Mouse (Mus musculus): ENCODE measurements around the gene Mllt3. TPM values are rescaled to one million over a fixed set of nuclear protein-coding genes. Genes with fewer than 3 reads are reported as not detected.

The Mllt3 gene
- polyA plus RNA-seq, 1 experiment from 2014 or later, result 73.6 TPM

DNA sequence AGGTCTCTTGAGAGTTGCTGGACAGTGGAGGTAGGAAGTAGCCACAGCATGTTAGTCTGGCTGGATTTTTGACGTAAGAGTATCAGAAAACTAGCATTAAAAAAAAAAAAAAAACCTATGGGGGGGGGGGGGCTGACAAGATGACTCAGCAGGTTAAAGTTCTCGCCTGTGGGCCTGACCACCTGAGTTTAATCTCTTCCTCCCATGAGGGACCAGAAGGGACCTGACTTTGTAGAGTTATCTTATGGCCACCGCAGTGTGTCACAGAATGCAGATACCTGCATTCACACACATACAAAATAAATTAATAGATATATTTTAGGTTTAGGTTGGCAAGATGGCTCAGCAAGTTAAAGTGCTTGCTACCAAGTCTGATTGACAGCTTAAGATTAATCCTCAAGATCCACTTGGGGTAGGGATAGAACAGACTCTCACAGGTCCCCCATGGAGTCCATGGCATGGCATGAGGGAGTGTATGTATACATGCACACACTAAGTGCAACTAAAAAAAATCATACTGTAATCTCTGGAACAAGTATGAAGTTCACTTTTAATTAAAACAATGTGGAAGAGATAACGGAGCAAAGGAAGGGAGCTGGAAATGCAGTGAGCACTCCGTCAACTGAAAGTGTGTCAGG is 203.6 kb downstream of the Mllt3 start:
- Histone ChIP-seq H3K27me3 (no peaks in the 10 kb centered on the region), H3K9me3 (no peaks in the 10 kb centered on the region), H3K4me1 (replicated peaks) (peaks cover 22% of the 10 kb centered on the region), H3K4me2 (no peak overlapping the region), H3K4me3 (no peak overlapping the region), H3K36me3 (no peaks in the 10 kb centered on the region), H3K27ac (replicated peaks) (no peak overlapping the region), H3K9ac (no peak overlapping the region)
- ATAC-seq (ENCODE audit: low read depth), result no peak
- WGBS, result 90% methylated on average over 5 of the region's 5 CpGs

DNA sequence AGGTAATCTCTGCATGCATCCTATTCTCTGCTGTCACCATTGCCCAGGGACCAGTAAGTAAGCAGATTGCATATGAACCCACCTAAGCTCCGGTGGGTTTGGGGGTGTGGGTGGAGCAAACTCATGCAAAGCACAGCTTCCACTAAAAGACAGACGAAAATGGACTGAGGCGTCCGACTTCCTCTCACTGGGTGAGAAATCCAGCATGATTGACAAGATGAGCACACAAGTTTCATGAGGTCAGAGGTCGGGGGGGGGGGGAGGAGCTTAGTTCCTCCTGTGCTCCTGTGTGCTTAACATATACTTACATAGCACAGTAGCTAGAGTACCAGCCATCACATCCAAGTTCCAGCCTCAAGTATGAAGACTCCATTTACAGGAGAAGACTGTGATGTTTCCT is 206.8 kb downstream of the Mllt3 start:
- ATAC-seq (ENCODE audit: low read depth), result no peak
- no peak overlapping the region for H3K27ac ChIP-seq (replicated peaks)
- 84% methylated on average over 5 of the region's 5 CpGs for WGBS
- no peak overlapping the region for H3K9ac ChIP-seq
- H3K4me1 ChIP-seq (replicated peaks), result no peaks in the 10 kb centered on the region
- no peaks in the 10 kb centered on the region for H3K9me3 ChIP-seq
- H3K4me3 ChIP-seq, result no peak overlapping the region
- no peak overlapping the region for H3K4me2 ChIP-seq
- 0 out of 2 replicates have a peak, but pooled peaks cover 5% of the 10 kb centered on the region for H3K36me3 ChIP-seq
- no peaks in the 10 kb centered on the region for H3K27me3 ChIP-seq

DNA sequence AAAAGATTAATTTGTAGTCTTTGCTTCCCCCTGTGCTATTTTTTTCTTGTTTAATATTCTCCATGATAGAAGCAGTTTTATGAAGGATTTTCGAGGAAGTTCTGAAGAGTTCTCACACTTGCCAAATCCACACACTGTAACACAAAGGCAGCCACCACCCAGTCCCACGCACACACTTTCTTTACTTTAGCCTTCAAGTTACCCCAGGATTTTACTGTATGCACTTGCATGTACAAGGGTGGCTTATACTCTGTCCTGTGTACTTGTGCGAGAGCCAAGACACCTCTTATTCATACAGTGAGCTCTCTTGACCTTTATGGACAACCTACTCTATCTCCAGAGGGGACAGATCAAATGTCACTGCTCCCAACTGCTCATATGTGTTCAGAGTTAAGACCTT is 209.5 kb downstream of the Mllt3 start:
- ATAC-seq (ENCODE audit: low read depth), result no peak
- no peaks in the 10 kb centered on the region for H3K9me3 ChIP-seq
- no peaks in the 10 kb centered on the region for H3K27me3 ChIP-seq
- peaks cover 9% of the 10 kb centered on the region for H3K4me1 ChIP-seq (replicated peaks)
- H3K9ac ChIP-seq, result no peak overlapping the region
- H3K4me3 ChIP-seq, result no peak overlapping the region
- H3K36me3 ChIP-seq, result 0 out of 2 replicates have a peak, but pooled peaks cover 5% of the 10 kb centered on the region
- no peak overlapping the region for H3K4me2 ChIP-seq
- H3K27ac ChIP-seq (replicated peaks), result no peak overlapping the region
- 81% methylated on average over 3 of the region's 3 CpGs for WGBS

DNA sequence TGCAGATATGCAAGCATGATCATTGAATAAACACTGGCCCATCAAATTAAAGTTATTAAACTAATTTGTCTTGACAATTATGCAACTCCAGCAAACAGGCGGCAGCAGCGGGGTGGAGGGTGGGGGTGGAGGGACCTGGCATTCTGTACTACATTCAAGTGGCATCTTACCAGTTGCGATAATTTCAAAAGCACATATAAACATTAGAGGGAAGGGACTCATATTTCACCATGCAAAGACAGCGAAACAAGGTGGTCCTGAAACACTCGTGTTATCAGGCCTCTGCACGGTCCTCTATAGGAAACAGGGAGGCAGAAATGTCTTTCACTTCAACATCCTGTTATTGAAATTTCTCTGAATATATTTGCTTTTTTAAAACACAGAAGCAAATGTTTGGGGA is 210.0 kb downstream of the Mllt3 start:
- no peak overlapping the region for H3K27ac ChIP-seq (replicated peaks)
- H3K9me3 ChIP-seq, result no peaks in the 10 kb centered on the region
- no peak for ATAC-seq (ENCODE audit: low read depth)
- H3K9ac ChIP-seq, result no peak overlapping the region
- H3K36me3 ChIP-seq, result 0 out of 2 replicates have a peak, but pooled peaks cover 5% of the 10 kb centered on the region
- H3K4me3 ChIP-seq, result no peak overlapping the region
- H3K4me1 ChIP-seq (replicated peaks), result peaks cover 14% of the 10 kb centered on the region
- WGBS, result 79% methylated on average over 6 of the region's 6 CpGs
- H3K4me2 ChIP-seq, result no peak overlapping the region
- H3K27me3 ChIP-seq, result no peaks in the 10 kb centered on the region

DNA sequence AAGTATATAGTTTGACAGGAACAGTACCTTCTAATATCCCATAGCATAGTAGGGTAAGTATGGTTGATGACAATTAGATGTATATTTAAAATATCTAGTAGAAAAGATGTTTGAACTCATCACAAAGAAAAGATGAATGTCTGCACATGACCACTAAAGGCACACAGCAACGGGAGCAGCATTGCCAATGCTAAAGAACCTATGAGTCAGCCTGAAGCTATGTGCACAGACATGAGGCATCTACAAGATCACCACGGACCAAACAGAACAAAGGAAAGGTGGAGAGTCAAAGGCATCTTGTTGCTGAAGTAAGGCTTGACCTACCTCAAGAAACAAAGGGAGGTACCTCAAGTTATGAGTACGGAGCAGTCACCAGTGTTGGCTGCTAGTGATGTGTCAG is 212.3 kb downstream of the Mllt3 start:
- WGBS, result 88% methylated on average over 3 of the region's 3 CpGs
- Histone ChIP-seq H3K4me2 (no peak overlapping the region), H3K4me3 (no peak overlapping the region), H3K4me1 (replicated peaks) (peaks cover 14% of the 10 kb centered on the region), H3K27me3 (no peaks in the 10 kb centered on the region), H3K36me3 (0 out of 2 replicates have a peak, but pooled peaks cover 5% of the 10 kb centered on the region), H3K9ac (no peak overlapping the region), H3K9me3 (no peaks in the 10 kb centered on the region), H3K27ac (replicated peaks) (no peak overlapping the region)
- no peak for ATAC-seq (ENCODE audit: low read depth)

DNA sequence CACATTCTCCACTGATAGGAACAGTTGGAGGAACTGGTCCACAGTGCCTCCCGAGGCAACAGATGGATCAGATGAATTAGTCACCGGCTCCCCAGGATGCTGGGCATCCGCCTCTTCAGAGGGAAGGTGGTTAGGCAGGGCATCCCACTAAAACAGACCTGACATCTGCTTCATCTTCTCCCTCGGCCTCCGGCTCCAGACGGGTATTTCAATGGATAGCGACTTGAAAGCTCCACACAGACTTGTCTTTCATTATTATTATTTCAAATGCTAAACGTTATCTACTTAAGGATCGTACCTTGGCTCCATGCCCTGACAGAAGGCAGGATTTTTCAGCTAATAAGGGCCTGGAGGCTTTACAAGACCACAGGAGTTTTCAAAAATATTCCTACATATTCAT is 214.0 kb downstream of the Mllt3 start:
- Histone ChIP-seq H3K27me3 (no peaks in the 10 kb centered on the region), H3K4me1 (replicated peaks) (peaks cover 14% of the 10 kb centered on the region), H3K9me3 (no peaks in the 10 kb centered on the region), H3K4me2 (no peak overlapping the region), H3K36me3 (0 out of 2 replicates have a peak, but pooled peaks cover 5% of the 10 kb centered on the region), H3K27ac (replicated peaks) (0 out of 2 replicates have a peak overlapping the region, but pooled peaks have one; percentile 28), H3K4me3 (no peak overlapping the region), H3K9ac (no peak overlapping the region)
- no peak for ATAC-seq (ENCODE audit: low read depth)
- WGBS, result 45% methylated on average over 9 of the region's 9 CpGs

DNA sequence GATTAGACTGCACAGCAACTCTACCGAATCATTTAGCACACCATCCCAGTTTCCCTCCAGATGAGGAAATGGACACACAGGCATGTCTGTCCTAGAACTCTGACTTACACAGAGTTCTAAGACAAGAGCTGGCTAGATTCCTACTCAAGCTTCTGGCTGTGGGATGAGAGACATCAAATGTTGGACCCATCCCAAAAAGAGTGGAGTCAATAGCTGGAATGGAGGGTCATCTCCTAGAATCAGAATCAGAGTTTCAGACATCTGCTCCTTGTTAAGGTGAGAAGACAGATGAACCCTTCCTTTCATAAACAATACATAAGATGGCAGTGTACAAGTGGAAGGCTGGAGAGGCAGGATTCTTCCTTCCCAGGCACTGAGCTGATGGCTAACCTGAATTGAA is 214.9 kb downstream of the Mllt3 start:
- ATAC-seq (ENCODE audit: low read depth), result no peak
- WGBS, result 86% methylated on average over 1 of the region's 1 CpGs
- Histone ChIP-seq H3K9me3 (no peaks in the 10 kb centered on the region), H3K27ac (replicated peaks) (no peak overlapping the region), H3K4me3 (no peak overlapping the region), H3K4me1 (replicated peaks) (peaks cover 14% of the 10 kb centered on the region), H3K27me3 (no peaks in the 10 kb centered on the region), H3K9ac (no peak overlapping the region), H3K36me3 (0 out of 2 replicates have a peak, but pooled peaks cover 5% of the 10 kb centered on the region), H3K4me2 (no peak overlapping the region)

DNA sequence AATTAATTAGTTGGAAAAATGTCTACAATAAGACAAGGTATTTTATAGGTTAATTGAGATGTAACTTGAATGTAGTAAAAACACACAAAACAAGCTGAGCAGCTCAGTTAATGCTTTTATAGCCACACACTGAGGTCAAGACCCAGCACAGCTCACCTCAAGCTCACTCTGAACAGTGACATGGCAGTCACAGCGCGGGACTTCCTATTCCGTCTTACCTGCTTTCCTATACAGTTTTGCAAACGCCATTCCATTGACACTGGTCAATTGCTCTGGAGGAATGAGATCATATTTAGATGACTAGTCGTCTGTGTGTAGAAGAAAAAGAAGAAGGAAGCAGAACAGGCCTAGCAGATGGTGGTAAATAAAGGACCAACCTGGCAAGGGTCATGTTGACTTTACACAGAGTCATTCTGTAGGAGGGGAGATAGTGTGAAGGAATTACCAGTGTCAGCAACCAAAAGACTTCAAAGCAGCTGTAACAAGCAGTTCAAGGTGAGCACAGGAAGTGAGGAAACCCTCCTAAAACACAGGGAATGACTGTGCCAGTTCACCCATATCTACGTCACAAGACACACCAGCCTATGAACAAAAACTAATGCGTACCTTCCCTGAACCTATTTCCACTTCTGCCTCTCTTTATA is 217.6 kb downstream of the Mllt3 start:
- 86% methylated on average over 7 of the region's 7 CpGs for WGBS
- H3K4me3 ChIP-seq, result no peak overlapping the region
- H3K36me3 ChIP-seq, result no peaks in the 10 kb centered on the region
- no peak for ATAC-seq (ENCODE audit: low read depth)
- H3K9ac ChIP-seq, result no peak overlapping the region
- H3K4me2 ChIP-seq, result no peak overlapping the region
- no peaks in the 10 kb centered on the region for H3K9me3 ChIP-seq
- peaks cover 14% of the 10 kb centered on the region for H3K4me1 ChIP-seq (replicated peaks)
- no peaks in the 10 kb centered on the region for H3K27me3 ChIP-seq
- H3K27ac ChIP-seq (replicated peaks), result no peak overlapping the region

DNA sequence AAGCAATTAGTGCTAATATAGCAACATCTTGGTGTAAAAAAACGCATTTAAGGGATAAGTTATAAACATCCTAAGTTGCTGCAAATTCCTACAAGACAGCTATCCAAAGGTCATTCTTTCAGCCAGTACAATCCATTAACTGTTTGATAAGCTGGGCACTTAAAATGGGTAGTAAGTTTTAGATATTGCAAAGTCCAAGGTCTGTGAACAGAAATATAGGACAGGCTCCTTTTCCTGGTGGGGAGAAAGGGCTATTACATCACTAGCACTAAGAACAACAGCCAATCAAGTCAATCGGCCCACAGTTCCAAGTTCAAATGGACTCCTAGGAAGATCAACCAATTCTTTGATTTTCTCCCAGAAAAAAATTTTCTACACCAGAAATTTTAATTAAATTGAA is 221.3 kb downstream of the Mllt3 start:
- no peak overlapping the region for H3K27ac ChIP-seq (replicated peaks)
- peaks cover 3% of the 10 kb centered on the region for H3K4me1 ChIP-seq (replicated peaks)
- no peak overlapping the region for H3K9ac ChIP-seq
- no peak overlapping the region for H3K4me2 ChIP-seq
- H3K27me3 ChIP-seq, result no peaks in the 10 kb centered on the region
- no peak for ATAC-seq (ENCODE audit: low read depth)
- WGBS, result 88% methylated on average over 2 of the region's 2 CpGs
- H3K4me3 ChIP-seq, result no peak overlapping the region
- H3K36me3 ChIP-seq, result no peaks in the 10 kb centered on the region
- no peaks in the 10 kb centered on the region for H3K9me3 ChIP-seq

DNA sequence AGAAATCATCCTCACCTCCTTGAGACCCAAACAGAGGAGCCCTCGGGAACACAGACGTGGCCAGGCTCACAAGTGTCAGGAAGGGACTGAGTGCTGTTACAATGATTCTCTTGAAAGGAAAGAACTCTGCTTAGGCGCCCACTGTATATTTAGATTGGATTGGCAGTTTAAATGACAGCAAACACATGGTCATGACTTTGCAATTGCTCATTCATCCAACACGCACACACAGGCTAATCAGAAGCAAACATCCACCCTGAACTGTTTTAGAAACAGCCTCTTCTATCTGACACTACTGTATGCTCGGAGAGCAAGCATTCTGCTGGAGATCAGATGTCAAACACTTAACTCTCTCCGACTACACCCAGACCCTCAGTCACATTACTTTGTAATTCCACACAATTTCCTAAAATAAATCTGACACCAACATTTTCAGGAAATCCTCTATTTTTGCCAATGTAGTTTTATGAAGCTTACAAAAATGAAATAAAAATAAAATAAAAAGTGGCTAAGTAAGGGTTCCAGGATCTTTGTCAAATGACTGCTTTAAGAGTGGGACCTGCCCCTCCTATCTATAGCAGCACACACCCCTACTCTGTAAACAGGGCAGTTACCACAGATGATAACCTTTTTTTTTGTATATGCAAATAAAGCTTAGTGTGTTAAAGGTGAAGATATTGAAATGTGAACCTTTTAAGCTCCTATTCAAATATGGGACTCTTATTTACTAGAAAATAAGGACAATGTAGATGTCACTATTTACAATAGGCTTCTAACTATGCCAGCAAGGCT is 226.8 kb downstream of the Mllt3 start:
- H3K27me3 ChIP-seq, result no peaks in the 10 kb centered on the region
- 7% methylated on average over 6 of the region's 6 CpGs for WGBS
- H3K27ac ChIP-seq (replicated peaks), result no peak overlapping the region
- no peak overlapping the region for H3K9ac ChIP-seq
- H3K9me3 ChIP-seq, result no peaks in the 10 kb centered on the region
- no peak overlapping the region for H3K4me3 ChIP-seq
- H3K4me1 ChIP-seq (replicated peaks), result peaks cover 46% of the 10 kb centered on the region
- no peaks in the 10 kb centered on the region for H3K36me3 ChIP-seq
- ATAC-seq (ENCODE audit: low read depth), result no peak
- H3K4me2 ChIP-seq, result no peak overlapping the region

DNA sequence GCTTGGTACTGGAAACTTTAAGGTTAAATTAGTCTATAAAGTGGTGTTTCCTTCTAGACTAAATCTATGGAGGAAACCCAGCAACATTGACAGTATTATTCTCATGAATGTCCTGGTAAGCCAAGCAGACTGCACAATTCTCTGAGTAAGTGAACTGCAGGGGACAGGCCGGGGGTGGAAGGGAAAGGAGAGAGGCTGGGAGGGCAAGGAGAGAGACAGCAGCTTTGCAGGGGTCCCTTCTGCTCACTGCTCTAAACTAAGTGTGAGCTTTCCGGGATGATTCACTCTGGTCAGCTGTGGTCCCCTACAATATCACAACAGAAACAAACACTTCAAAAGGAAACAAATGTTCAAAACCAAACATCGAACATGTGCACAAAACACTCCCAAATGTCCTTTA is 228.6 kb downstream of the Mllt3 start:
- Histone ChIP-seq H3K27ac (replicated peaks) (no peak overlapping the region), H3K9me3 (no peaks in the 10 kb centered on the region), H3K4me2 (no peak overlapping the region), H3K4me1 (replicated peaks) (peaks cover 57% of the 10 kb centered on the region), H3K9ac (no peak overlapping the region), H3K27me3 (no peaks in the 10 kb centered on the region), H3K4me3 (no peak overlapping the region), H3K36me3 (no peaks in the 10 kb centered on the region)
- 15% methylated on average over 3 of the region's 3 CpGs for WGBS
- ATAC-seq (ENCODE audit: low read depth), result no peak

DNA sequence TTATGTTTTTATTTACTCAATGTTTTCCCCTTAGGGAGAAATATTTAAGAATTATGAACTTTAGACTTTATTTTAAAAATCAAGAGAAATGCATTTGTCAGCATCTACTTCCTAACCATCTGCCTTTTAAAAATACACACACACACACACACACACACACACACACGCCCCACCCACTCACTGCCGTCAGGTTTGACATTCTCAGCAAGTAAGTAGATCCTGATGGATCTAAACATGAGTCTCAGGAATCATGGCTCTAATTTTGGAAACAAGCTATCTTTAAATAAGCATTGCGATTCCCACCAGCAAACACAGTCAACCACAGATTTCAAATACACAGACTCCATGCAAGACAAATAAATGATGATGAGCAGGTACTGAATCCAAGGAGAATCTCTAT is 229.9 kb downstream of the Mllt3 start:
- Histone ChIP-seq H3K4me2 (no peak overlapping the region), H3K9me3 (no peaks in the 10 kb centered on the region), H3K36me3 (no peaks in the 10 kb centered on the region), H3K4me1 (replicated peaks) (peaks cover 57% of the 10 kb centered on the region), H3K27me3 (no peaks in the 10 kb centered on the region), H3K9ac (no peak overlapping the region), H3K27ac (replicated peaks) (no peak overlapping the region), H3K4me3 (no peak overlapping the region)
- no peak for ATAC-seq (ENCODE audit: low read depth)
- 32% methylated on average over 3 of the region's 3 CpGs for WGBS

All from neural tube, embryonic 13.5 days (tissue).